Mouse (Mus musculus): ENCODE results near the gene Cacna1b.

The Cacna1b gene

DNA sequence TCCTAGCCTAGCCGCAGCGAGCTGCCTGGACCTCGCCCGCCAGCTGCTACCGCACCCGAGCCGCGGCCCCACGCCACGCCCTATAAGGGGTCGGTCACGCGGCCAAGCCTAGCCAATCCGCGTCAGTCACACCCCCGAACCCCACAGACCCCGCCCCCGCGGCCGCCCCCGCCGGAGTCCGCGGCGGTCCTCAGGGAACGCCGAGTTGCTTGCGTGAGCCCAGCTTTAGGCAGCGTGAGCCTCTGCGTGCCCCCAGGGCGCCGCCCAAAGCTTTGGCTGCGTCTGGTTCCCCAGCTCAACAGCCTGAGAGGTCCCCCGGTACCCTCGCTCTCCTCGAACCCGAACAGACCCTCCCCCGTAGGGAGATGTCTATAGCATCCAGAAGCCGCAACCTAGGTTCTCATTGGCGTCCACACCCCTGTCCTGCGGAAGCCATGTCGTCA lies at the start of gene Cacna1b:
Cacna1b (minus strand) TSS at position 38 of the 443 bp plus-strand sequence.
- DNase-seq (ENCODE audit: low read depth) = peak; percentile 50

DNA sequence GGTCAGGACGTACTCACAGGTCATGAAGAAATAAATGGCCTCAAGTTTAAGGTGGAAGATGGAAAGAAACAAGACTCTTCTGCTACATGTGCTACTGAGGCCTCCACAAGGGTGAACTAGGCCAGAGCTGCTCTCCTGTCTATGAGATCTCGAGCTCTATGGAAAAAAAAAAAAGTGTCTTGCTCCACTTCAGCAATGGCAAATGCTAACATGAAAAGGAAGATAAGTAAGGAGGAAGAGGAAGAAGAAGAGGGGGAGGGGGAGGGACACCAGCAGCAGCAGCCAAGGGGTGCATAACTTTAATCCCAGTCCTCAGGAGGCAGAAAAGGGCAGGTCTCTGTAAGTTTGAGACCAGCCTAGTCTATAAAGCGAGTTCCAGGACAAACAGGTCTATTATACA lies 46.8 kb upstream of the Cacna1b start:
- no peak for DNase-seq (ENCODE audit: low read depth)

- no peak for DNase-seq (ENCODE audit: low read depth)
These were observed 44.7 kb upstream of the Cacna1b start for GRCm38 (mm10) chr2:24807691-24808090.

GRCm38 (mm10) chr2:24807036-24807435 lies 44.1 kb upstream of the Cacna1b start:
- DNase-seq (ENCODE audit: low read depth) = no peak

- DNase-seq (ENCODE audit: low read depth) = no peak
These were observed 43.2 kb upstream of the Cacna1b start for GRCm38 (mm10) chr2:24806143-24806542.

DNA sequence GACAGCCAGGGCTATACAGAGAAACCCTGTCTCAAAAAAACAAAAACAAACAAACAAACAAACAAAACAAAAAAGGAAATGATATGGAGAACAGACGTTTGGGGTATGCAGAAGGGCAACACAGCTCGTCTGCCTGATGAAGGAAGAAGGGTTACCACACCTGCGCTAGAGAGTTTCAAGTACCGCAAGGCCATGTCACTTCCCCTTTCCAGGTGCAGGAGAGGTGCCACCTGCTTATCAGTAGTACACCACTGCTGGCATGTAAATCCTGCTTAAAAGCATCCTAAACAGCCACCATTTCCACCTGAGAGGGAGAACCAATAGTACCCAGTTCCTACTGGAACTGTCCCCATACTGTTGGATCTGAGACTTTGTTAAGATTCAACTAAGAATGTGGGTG lies 42.7 kb upstream of the Cacna1b start:
- no peak for DNase-seq (ENCODE audit: low read depth)

GRCm38 (mm10) chr2:24796833-24797457 lies 34.0 kb upstream of the Cacna1b start:
- peak; percentile 14 for DNase-seq (ENCODE audit: low read depth)

GRCm38 (mm10) chr2:24787250-24787649 lies 24.3 kb upstream of the Cacna1b start:
- DNase-seq (ENCODE audit: low read depth) = no peak

DNA sequence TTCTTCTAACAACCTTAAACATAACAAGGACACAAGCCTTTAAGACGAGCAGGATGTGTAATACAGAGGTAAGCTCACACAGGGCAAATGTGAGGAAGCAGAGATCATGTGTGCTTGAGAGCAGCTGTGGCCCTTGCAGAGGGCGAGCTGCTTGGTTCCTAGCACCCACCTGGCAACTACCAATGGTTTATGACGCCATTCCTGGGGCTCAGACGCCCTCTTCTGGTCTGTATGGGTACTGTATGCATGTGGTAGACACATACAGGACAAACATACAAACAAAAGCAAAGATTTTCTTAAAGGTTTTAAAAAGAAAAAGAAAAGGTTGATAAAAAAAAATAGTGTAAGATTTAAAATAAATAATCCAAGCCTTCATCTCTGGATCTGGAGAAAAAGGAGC lies 18.3 kb upstream of the Cacna1b start:
- no peak for DNase-seq (ENCODE audit: low read depth)

- DNase-seq (ENCODE audit: low read depth) = no peak
These were observed 13.9 kb upstream of the Cacna1b start for GRCm38 (mm10) chr2:24776831-24777230.

- no peak for DNase-seq (ENCODE audit: low read depth)
These were observed 13.1 kb upstream of the Cacna1b start for GRCm38 (mm10) chr2:24775951-24776587.

- no peak for DNase-seq (ENCODE audit: low read depth)
These were observed 11.9 kb upstream of the Cacna1b start for GRCm38 (mm10) chr2:24774832-24775231.

- DNase-seq (ENCODE audit: low read depth) = no peak
These were observed 7.9 kb upstream of the Cacna1b start for GRCm38 (mm10) chr2:24770861-24771260.

DNA sequence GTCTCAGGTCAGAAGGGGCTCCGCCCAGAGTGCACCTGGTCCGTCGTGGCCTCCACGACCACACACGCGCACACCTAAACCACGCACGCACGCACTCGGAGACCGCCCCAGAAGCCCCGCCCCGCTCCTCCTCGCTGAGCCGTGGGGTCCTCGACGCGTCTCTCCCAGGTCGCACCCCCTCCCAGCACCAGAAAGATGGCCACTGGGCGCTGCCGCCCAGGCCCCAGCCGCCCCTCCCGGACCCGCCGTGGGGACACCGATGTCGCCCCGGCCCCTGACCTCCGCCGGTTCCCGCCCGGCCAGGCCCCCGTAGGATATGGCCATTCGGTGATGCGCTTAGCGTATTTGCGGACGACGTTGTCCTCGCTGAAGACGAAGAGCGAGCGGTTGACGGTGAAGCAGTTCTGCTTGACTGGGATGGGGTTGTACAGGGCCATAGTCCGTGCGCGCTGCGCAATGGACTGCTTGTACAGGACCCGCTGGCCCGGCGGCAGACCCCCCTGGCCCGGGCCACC lies 449 bp downstream of the Cacna1b start:
- no peak for DNase-seq (ENCODE audit: low read depth)

DNA sequence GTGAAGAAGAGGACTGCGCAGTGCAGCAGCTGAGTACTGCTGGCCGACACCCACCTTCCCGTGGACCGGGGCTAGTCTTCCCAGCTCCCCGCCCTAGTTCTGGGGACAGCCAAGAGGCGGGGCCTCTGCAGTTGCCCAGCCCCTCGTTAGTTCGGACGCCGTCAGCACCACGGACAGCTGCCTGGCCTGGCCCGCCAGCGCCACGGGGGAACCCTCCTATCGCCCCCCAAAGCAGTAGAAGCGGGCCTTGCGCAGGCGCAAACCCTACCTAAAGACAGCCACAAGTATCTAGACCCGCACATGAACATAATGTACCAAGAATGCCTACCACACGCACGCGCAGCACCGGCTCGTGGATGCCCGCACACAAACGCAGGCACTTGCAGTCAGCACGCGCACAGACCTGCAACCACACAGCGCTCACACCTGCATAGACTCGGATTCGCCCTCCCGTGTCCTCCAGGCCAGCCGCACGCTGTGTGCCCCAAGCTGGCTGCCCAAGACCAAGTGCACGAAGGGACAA lies 968 bp downstream of the Cacna1b start:
- peak; percentile 67 for DNase-seq (ENCODE audit: low read depth)

- peak; percentile 53 for DNase-seq (ENCODE audit: low read depth)
These were observed 7.7 kb downstream of the Cacna1b start for GRCm38 (mm10) chr2:24755276-24755675.

DNA sequence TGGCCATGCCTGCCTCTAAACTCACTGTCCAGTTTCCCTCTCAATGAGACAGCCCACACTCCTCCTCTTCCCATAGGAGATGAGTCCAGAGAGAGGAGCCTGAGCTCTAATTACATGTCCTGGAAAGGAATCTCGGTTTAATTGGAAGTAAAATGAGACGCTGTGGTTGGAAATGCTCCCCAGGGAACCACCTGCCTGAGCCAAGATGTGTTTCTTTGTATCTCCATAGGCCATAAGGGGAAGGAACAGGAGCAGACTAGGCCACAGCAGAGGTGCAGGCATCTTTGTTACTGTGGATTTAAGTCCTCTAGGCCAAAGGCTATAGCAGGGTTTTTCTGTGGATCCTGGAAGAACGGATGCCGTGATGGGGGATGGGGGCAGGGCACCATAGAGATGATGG lies 10.4 kb downstream of the Cacna1b start:
- no peak for DNase-seq (ENCODE audit: low read depth)

DNA sequence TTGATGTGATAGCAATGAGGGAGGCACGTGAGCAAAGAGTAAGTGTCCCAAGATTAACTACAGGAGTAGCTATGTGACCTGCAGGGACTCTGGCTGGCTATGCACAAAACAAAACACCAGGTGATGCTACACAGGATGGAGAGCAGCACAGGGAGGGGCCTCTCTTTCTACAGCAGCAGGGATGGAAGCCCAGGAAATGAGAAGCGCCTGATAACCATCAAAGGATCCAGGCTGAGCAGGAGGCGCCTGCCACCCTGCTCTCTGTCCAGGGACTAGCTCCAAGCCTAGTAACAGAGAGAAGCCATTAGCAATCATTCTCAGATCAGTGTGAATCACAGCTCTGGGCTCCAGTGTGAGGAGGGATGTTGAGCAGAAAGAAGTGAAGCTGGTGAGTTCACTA lies 12.9 kb downstream of the Cacna1b start:
- no peak for DNase-seq (ENCODE audit: low read depth)

DNA sequence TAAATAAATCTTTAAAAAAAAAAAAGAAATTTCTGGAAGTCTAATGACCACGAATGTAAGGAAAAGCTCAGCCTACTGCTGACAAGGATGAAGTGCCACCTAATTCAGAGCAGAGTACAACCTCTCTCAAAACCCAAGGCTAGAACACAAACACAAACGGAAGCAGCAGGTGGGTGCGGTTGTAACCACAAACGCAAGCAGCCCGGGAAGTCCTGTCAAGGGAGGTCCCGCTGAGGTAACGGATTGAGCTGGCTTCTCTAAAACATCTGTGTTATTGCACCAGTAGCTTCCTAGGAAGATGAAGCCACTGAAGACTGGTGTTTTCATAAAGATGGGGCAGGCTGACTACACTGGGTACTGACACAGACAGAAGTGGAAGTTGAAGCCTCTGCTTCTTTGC lies 15.1 kb downstream of the Cacna1b start:
- DNase-seq (ENCODE audit: low read depth) = peak; percentile 65

- DNase-seq (ENCODE audit: low read depth) = no peak
These were observed 23.3 kb downstream of the Cacna1b start for GRCm38 (mm10) chr2:24739701-24740100.

GRCm38 (mm10) chr2:24733157-24733556 lies 29.8 kb downstream of the Cacna1b start:
- no peak for DNase-seq (ENCODE audit: low read depth)

GRCm38 (mm10) chr2:24725865-24726264 lies 37.1 kb downstream of the Cacna1b start:
- no peak for DNase-seq (ENCODE audit: low read depth)

DNA sequence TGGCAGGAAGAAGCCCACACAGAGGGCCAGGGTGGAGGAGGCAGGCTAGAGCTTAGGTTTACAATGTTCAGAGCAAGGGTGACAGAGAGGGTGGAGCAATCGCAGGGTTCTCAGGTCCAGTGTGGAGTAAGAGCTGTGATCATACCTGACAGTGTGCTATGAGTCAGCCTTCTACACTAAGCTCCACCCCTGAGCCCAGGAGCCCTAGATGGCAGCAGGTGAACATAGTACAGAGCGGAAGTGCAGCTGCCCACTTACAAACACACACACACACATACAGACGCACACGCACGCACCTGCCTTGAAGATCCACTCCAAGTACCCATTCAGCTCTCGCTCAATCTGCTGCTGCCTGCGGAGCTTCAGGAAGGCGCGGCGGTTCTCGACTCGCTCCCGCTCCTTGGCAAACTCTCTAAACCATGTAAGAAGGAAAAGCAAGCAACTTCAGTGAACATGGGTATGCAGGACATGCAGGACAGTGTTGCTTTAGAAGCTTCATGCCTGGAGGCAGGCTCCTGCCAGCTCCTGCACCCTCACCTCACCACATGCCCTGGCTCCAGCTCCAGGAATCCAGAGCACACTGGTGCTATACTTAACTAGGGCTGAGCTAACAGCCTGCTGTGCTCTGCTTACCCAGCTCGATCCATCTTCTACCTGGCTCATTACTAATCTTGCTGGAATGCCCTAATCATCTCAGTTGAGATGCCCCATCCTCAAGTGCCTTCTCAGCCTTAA lies 43.1 kb downstream of the Cacna1b start:
- no peak for DNase-seq (ENCODE audit: low read depth)
